Mouse (Mus musculus) ES-Bruce4 (cell line): Measurements from ENCODE around the gene Obsl1. TPM values are rescaled to one million over a fixed set of nuclear protein-coding genes. Genes with fewer than 3 reads are reported as not detected.

Experiments
- H3K27ac ChIP-seq: 2 replicates; pipeline ENCODE4 v1.5.1; 2012; ENCODE audit warnings: low read length, inconsistent platforms; ENCODE audit not compliant: insufficient read depth
- H3K27me3 ChIP-seq: 2 replicates; pipeline ENCODE4 v1.6.1; 2012; ENCODE audit warnings: mild to moderate bottlenecking, low read length, inconsistent platforms; ENCODE audit not compliant: control insufficient read depth, poor library complexity, insufficient read depth, severe bottlenecking
- H3K36me3 ChIP-seq: 2 replicates; pipeline ENCODE4 v1.6.1; 2012; ENCODE audit warnings: inconsistent platforms, mild to moderate bottlenecking, low read length, moderate library complexity; ENCODE audit not compliant: control insufficient read depth, poor library complexity, insufficient read depth, severe bottlenecking
- H3K4me1 ChIP-seq: one replicate; pipeline ENCODE4 v1.8.1; 2011; ENCODE audit warnings: low read length; ENCODE audit not compliant: control insufficient read depth, insufficient read depth
- H3K4me3 ChIP-seq: 2 replicates; pipeline ENCODE4 v1.5.1; 2011; ENCODE audit warnings: low read depth, mild to moderate bottlenecking, low read length
- H3K9ac ChIP-seq: 2 replicates; pipeline ENCODE4 v1.6.1; 2012; ENCODE audit warnings: low read depth, mild to moderate bottlenecking, inconsistent platforms; ENCODE audit not compliant: poor library complexity, severe bottlenecking
- H3K9me3 ChIP-seq: replicated peaks from 2 replicates; pipeline ENCODE4 v1.6.1; 2012; ENCODE audit warnings: mild to moderate bottlenecking, low read length, inconsistent platforms; ENCODE audit not compliant: control insufficient read depth, poor library complexity, insufficient read depth, severe bottlenecking
- CTCF ChIP-seq: IDR thresholded peaks from one replicate; pipeline ENCODE4 v1.8.1; 2011; ENCODE audit warnings: low read depth, low read length
- EP300 ChIP-seq: IDR thresholded peaks from 2 replicates; pipeline ENCODE4 v1.6.1; 2011; ENCODE audit warnings: low read depth, low read length; ENCODE audit not compliant: insufficient read depth
- POLR2A ChIP-seq: IDR thresholded peaks from one replicate; pipeline ENCODE4 v1.8.1; 2011; ENCODE audit warnings: low read length; ENCODE audit not compliant: insufficient read depth
- polyA plus RNA-seq: library from polyadenylated mRNA; stranded (reverse); fragments of >200 nt; gene quantifications from 2 replicates; pipeline ENCODE4 v1.2.4, GENCODE M21; 2011; ENCODE audit warnings: low read depth; ENCODE audit not compliant: missing spikeins, insufficient read depth, insufficient read length

The Obsl1 gene
- polyA plus RNA-seq, 1 experiment = 32.6 TPM

DNA sequence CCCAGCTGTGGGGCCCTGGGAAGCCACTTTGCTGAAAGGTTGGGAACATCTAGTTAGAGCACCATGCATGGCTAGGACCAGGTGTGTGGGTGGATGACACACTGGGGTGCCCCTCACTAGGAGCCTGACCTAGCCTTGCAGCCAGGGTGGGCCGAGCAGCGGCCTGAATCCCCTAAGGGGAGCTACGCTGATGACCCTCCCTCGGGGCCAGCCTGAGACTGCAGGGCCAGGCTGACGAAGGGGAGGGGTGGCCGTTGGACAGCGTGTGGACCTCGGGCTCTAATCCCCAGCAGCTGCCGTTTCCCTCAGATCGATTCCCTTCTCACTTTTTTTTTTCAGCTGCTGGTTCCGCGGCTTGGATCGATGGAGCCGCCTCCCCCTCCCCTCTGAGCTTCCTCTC, 57.3 kb downstream of the Obsl1 start:
- no peak overlapping the region for H3K27ac ChIP-seq
- H3K27me3 ChIP-seq = no peaks in the 10 kb centered on the region
- H3K36me3 ChIP-seq = no peaks in the 10 kb centered on the region
- H3K9me3 ChIP-seq = no peaks in the 10 kb centered on the region
- H3K9ac ChIP-seq = no peak overlapping the region
- TF ChIP-seq EP300 (no peak), CTCF (no peak), POLR2A (no peak)
- H3K4me3 ChIP-seq = no peak overlapping the region
- peaks cover 4% of the 10 kb centered on the region for H3K4me1 ChIP-seq

DNA sequence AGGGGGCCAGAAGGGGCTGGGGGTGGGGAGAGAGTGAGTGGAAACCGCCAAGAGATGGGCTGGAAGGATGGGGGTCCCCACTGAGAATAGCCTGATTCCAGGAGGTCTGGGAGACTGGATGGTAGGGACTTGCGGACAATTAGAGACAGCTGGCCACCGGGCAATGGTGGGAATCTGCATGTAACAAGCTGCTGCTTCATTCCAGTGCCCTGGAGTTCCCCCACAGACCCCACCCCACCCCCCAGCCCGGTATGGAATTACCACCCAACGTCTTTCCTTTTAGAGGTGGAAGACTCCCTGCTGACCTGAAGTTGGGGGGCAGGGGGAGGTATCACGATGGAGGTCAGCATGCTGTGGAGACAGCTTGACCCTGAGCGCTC, 58.2 kb downstream of the Obsl1 start:
- no peaks in the 10 kb centered on the region for H3K9me3 ChIP-seq
- TF ChIP-seq POLR2A (no peak), CTCF (no peak), EP300 (no peak)
- H3K27ac ChIP-seq = no peak overlapping the region
- H3K4me1 ChIP-seq = peaks cover 4% of the 10 kb centered on the region
- 0 out of 2 replicates have a peak overlapping the region, but pooled peaks have one; percentile 5 for H3K9ac ChIP-seq
- no peaks in the 10 kb centered on the region for H3K36me3 ChIP-seq
- H3K27me3 ChIP-seq = no peaks in the 10 kb centered on the region
- H3K4me3 ChIP-seq = no peak overlapping the region

DNA sequence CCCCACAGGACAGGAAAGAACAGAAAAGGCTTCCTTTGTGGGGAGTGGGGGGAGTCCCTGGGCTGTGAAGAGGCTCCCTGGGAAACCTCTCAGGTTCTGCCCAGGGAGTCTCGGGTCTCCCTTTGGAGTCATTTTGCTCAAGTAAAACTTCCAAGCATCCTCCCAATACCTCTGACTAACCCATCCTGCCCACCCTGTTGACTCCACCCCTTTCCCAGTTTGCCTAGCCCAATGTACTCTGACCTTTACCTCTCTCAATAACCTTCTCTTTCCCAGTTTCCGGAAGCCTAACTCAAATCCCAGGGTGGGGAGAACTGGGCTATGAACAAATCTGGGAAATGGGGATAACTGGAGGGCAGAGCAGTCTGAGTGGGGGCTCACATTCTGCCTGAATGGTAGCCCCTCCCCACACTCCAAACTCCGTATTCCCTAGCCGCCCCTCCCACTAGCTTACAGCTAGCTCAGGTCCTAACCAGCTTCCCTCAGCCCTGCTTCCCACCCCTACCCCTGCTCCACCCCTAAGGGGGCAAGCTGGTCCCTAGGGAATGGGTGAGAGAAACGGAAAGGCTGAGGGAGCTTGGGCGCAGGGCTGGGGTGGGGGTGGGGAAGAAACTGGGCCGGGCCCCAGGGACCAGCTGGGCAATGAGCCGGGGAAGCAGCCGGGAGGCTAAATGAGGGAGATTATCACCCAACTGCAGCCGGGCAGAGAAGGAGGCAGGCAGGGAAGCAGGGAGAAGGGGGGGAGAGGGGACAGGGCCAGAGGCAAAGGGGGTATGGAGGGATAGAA, 58.8 kb downstream of the Obsl1 start:
- peaks cover 8% of the 10 kb centered on the region for H3K4me1 ChIP-seq
- no peaks in the 10 kb centered on the region for H3K36me3 ChIP-seq
- H3K27me3 ChIP-seq = no peaks in the 10 kb centered on the region
- H3K9me3 ChIP-seq = no peaks in the 10 kb centered on the region
- TF ChIP-seq CTCF (no peak), POLR2A (no peak), EP300 (no peak)
- H3K27ac ChIP-seq = no peak overlapping the region
- no peak overlapping the region for H3K4me3 ChIP-seq
- H3K9ac ChIP-seq = 0 out of 2 replicates have a peak overlapping the region, but pooled peaks have one; percentile 5

DNA sequence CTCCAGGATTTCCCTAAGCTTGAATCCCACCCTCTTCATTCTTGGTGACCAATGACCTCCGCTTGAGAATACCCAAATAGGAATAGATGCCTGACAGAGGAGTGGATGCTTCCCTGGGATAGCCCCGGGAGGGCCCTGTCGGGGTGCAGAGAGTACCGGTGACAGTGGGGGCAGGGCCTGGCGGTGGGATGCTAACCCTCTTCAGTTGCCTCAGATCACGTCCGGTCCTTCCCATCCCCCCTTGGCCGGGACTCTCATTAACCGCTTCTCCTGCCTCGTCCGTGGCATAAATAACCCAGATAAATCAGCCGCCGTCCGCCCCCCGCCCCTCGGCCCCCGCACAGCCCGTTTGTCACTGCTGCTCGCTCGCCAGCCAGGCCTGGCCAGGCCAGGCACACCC, 59.6 kb downstream of the Obsl1 start:
- Histone ChIP-seq H3K27ac (no peak overlapping the region), H3K27me3 (no peaks in the 10 kb centered on the region), H3K4me1 (peaks cover 8% of the 10 kb centered on the region), H3K4me3 (no peak overlapping the region), H3K36me3 (no peaks in the 10 kb centered on the region), H3K9me3 (no peaks in the 10 kb centered on the region), H3K9ac (no peak overlapping the region)
- TF ChIP-seq CTCF (no peak), POLR2A (no peak), EP300 (no peak)

DNA sequence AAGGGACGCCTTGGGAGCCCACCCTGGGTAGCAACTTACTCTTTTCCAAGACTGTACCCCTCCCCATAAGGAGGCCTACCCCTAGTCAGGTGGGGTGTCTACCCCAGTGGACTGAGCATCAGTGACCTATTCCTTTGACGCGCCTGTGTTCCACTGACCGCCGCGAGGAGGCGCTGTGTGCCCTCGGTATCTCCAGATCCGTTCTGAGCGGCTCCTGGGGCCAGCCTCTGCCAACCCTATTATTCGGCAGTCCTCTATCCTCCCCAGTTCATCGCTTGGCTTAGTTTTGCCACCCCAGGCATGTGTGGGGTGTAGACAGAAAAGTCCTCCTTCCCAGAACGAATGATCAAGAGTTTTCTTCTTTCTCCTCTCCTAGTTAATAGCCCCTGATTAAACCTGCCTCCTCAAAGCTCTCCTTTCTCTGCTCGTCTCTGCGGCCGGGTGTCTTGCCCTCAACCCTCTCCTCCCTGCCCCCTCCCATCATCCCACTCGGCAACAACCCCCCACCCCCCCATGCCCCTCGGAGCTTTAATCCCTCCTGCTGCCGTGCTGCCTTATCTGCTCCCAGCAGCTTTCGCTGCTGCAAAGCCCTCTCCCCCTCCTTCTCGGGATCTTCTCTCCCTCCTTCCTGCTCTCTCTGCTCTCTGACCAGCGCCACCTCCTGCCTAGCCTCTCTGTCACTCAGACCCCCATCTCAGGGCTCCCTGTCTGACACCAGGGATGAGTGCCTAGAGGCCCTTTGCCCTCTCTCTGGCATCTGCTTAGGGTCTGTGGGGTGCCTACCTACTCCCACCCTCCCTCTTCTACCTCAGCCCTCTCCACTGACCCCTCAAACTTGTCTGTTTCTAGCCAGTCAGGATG, 60.3 kb downstream of the Obsl1 start:
- no peaks in the 10 kb centered on the region for H3K9me3 ChIP-seq
- 0 out of 2 replicates have a peak overlapping the region, but pooled peaks have one; percentile 21 for H3K9ac ChIP-seq
- H3K27ac ChIP-seq = no peak overlapping the region
- H3K36me3 ChIP-seq = no peaks in the 10 kb centered on the region
- no peak overlapping the region for H3K4me3 ChIP-seq
- H3K4me1 ChIP-seq = peaks cover 8% of the 10 kb centered on the region
- no peaks in the 10 kb centered on the region for H3K27me3 ChIP-seq
- 0 out of 2 replicates have a peak, but pooled peaks have one; percentile 23 for TF ChIP-seq EP300
- peak; percentile 92 for TF ChIP-seq CTCF
- TF ChIP-seq POLR2A = no peak
